Mouse (Mus musculus): Measurements from ENCODE around the gene Per2. TPM values are rescaled to one million over a fixed set of nuclear protein-coding genes. Genes with fewer than 3 reads are reported as not detected.

Gene Per2
- polyA plus RNA-seq, 1 experiment, result 7.4 TPM

GRCm38 (mm10) chr1:91419862-91420600, 39.1 kb downstream of the Per2 start:
- H3K4me1 ChIP-seq (ENCODE audit: control insufficient read depth, insufficient read depth, low read length), result no peaks in the 10 kb centered on the region
- TF ChIP-seq POLR2A (IDR thresholded peaks at IDR 0.05; ENCODE audit: low read depth, low read length) (no peak), CTCF (IDR thresholded peaks at IDR 0.05; ENCODE audit: borderline replicate concordance, insufficient read depth, low read length) (no peak)
- no peak overlapping the region for H3K27ac ChIP-seq (ENCODE audit: insufficient read depth, low read length)
- no peak overlapping the region for H3K4me3 ChIP-seq (ENCODE audit: insufficient read depth, low read length)

GRCm38 (mm10) chr1:91417991-91418390, 41.1 kb downstream of the Per2 start:
- Histone ChIP-seq H3K27ac (ENCODE audit: insufficient read depth, low read length) (no peak overlapping the region), H3K4me1 (ENCODE audit: control insufficient read depth, insufficient read depth, low read length) (no peaks in the 10 kb centered on the region), H3K4me3 (ENCODE audit: insufficient read depth, low read length) (no peak overlapping the region)
- TF ChIP-seq POLR2A (IDR thresholded peaks at IDR 0.05; ENCODE audit: low read depth, low read length), result no peak
- TF ChIP-seq CTCF (IDR thresholded peaks at IDR 0.05; ENCODE audit: borderline replicate concordance, insufficient read depth, low read length), result no peak

- Histone ChIP-seq H3K4me3 (ENCODE audit: insufficient read depth, low read length) (no peak overlapping the region), H3K4me1 (ENCODE audit: control insufficient read depth, insufficient read depth, low read length) (0 out of 2 replicates have a peak, but pooled peaks cover 2% of the 10 kb centered on the region), H3K27ac (ENCODE audit: insufficient read depth, low read length) (no peak overlapping the region)
- TF ChIP-seq CTCF (IDR thresholded peaks at IDR 0.05; ENCODE audit: borderline replicate concordance, insufficient read depth, low read length), result no peak
- TF ChIP-seq POLR2A (IDR thresholded peaks at IDR 0.05; ENCODE audit: low read depth, low read length), result no peak
These were observed 43.8 kb downstream of the Per2 start for GRCm38 (mm10) chr1:91415311-91415710.

- no peak for TF ChIP-seq POLR2A (IDR thresholded peaks at IDR 0.05; ENCODE audit: low read depth, low read length)
- no peak for TF ChIP-seq CTCF (IDR thresholded peaks at IDR 0.05; ENCODE audit: borderline replicate concordance, insufficient read depth, low read length)
These were observed 44.2 kb downstream of the Per2 start for GRCm38 (mm10) chr1:91414903-91415302.

GRCm38 (mm10) chr1:91413898-91414594, 45.1 kb downstream of the Per2 start, which contains the start of gene Hes6:
Gene Hes6 (minus strand): TSS chr1:91414038.
- Histone ChIP-seq H3K4me3 (ENCODE audit: insufficient read depth, low read length) (peak within 1 kb of the TSS; percentile 70), H3K27ac (ENCODE audit: insufficient read depth, low read length) (no peak within 1 kb of the TSS), H3K4me1 (ENCODE audit: control insufficient read depth, insufficient read depth, low read length) (0 out of 2 replicates have a peak, but pooled peaks cover 2% of the 10 kb centered on the region)
- TF ChIP-seq CTCF (IDR thresholded peaks at IDR 0.05; ENCODE audit: borderline replicate concordance, insufficient read depth, low read length) (no peak), POLR2A (IDR thresholded peaks at IDR 0.05; ENCODE audit: low read depth, low read length) (no peak)

More at GRCm38 (mm10) chr1:91414903-91415302, 44.2 kb downstream of the Per2 start:
- Histone ChIP-seq H3K4me1 (ENCODE audit: control insufficient read depth, insufficient read depth, low read length) (0 out of 2 replicates have a peak, but pooled peaks cover 2% of the 10 kb centered on the region), H3K4me3 (ENCODE audit: insufficient read depth, low read length) (no peak overlapping the region), H3K27ac (ENCODE audit: insufficient read depth, low read length) (no peak overlapping the region)

GRCm38 (mm10) chr1:91413536-91413897, 45.6 kb downstream of the Per2 start:
- TF ChIP-seq CTCF (IDR thresholded peaks at IDR 0.05; ENCODE audit: borderline replicate concordance, insufficient read depth, low read length) (no peak), POLR2A (IDR thresholded peaks at IDR 0.05; ENCODE audit: low read depth, low read length) (no peak)
- Histone ChIP-seq H3K27ac (ENCODE audit: insufficient read depth, low read length) (no peak overlapping the region), H3K4me1 (ENCODE audit: control insufficient read depth, insufficient read depth, low read length) (0 out of 2 replicates have a peak, but pooled peaks cover 2% of the 10 kb centered on the region), H3K4me3 (ENCODE audit: insufficient read depth, low read length) (peak overlapping the region; percentile 39)

- H3K4me1 ChIP-seq (ENCODE audit: control insufficient read depth, insufficient read depth, low read length), result 0 out of 2 replicates have a peak, but pooled peaks cover 2% of the 10 kb centered on the region
- H3K27ac ChIP-seq (ENCODE audit: insufficient read depth, low read length), result no peak overlapping the region
- TF ChIP-seq POLR2A (IDR thresholded peaks at IDR 0.05; ENCODE audit: low read depth, low read length) (peak; percentile 87), CTCF (IDR thresholded peaks at IDR 0.05; ENCODE audit: borderline replicate concordance, insufficient read depth, low read length) (no peak)
- H3K4me3 ChIP-seq (ENCODE audit: insufficient read depth, low read length), result peak overlapping the region; percentile 70
These were observed 46.1 kb downstream of the Per2 start for GRCm38 (mm10) chr1:91413030-91413506.

GRCm38 (mm10) chr1:91412286-91413029, 46.7 kb downstream of the Per2 start:
- Histone ChIP-seq H3K27ac (ENCODE audit: insufficient read depth, low read length) (no peak overlapping the region), H3K4me1 (ENCODE audit: control insufficient read depth, insufficient read depth, low read length) (0 out of 2 replicates have a peak, but pooled peaks cover 2% of the 10 kb centered on the region), H3K4me3 (ENCODE audit: insufficient read depth, low read length) (peak overlapping the region; percentile 70)
- no peak for TF ChIP-seq CTCF (IDR thresholded peaks at IDR 0.05; ENCODE audit: borderline replicate concordance, insufficient read depth, low read length)
- TF ChIP-seq POLR2A (IDR thresholded peaks at IDR 0.05; ENCODE audit: low read depth, low read length), result no peak; the same call in 1 of the 2 replicates

- H3K27ac ChIP-seq (ENCODE audit: insufficient read depth, low read length), result no peak overlapping the region
- TF ChIP-seq CTCF (IDR thresholded peaks at IDR 0.05; ENCODE audit: borderline replicate concordance, insufficient read depth, low read length), result no peak
- no peak for TF ChIP-seq POLR2A (IDR thresholded peaks at IDR 0.05; ENCODE audit: low read depth, low read length)
- no peak overlapping the region for H3K4me3 ChIP-seq (ENCODE audit: insufficient read depth, low read length)
- 0 out of 2 replicates have a peak, but pooled peaks cover 2% of the 10 kb centered on the region for H3K4me1 ChIP-seq (ENCODE audit: control insufficient read depth, insufficient read depth, low read length)
These were observed 47.4 kb downstream of the Per2 start for GRCm38 (mm10) chr1:91411631-91412285.

All from embryonic fibroblast, embryonic 13.5 days (primary cell).